Mouse (Mus musculus): ENCODE data around the gene Cebpb.
A peak's percentile ranks its signal among the peaks of the same experiment; 100 is the strongest.

Gene Cebpb

GRCm38 (mm10) chr2:167691871-167692661, 3.4 kb downstream of the Cebpb start:
- DNase-seq (ENCODE audit: low spot score in 2 of 2): no peak

- DNase-seq (ENCODE audit: low spot score in 2 of 2): no peak
Measured at GRCm38 (mm10) chr2:167692831-167693230, 4.1 kb downstream of the Cebpb start.

- no peak for DNase-seq (ENCODE audit: low spot score in 2 of 2)
Measured at GRCm38 (mm10) chr2:167693540-167693939, 4.8 kb downstream of the Cebpb start.

GRCm38 (mm10) chr2:167694244-167694643, 5.5 kb downstream of the Cebpb start:
- DNase-seq (ENCODE audit: low spot score in 2 of 2): no peak

- no peak for DNase-seq (ENCODE audit: low spot score in 2 of 2)
Measured at GRCm38 (mm10) chr2:167694963-167695362, 6.2 kb downstream of the Cebpb start.

- no peak for DNase-seq (ENCODE audit: low spot score in 2 of 2)
Measured at GRCm38 (mm10) chr2:167695491-167695890, 6.8 kb downstream of the Cebpb start.

- DNase-seq (ENCODE audit: low spot score in 2 of 2): no peak
Measured at GRCm38 (mm10) chr2:167696143-167696542, 7.4 kb downstream of the Cebpb start.

GRCm38 (mm10) chr2:167697902-167698301, 9.2 kb downstream of the Cebpb start:
- no peak for DNase-seq (ENCODE audit: low spot score in 2 of 2)

- no peak for DNase-seq (ENCODE audit: low spot score in 2 of 2)
Measured at GRCm38 (mm10) chr2:167700018-167700417, 11.3 kb downstream of the Cebpb start.

GRCm38 (mm10) chr2:167701472-167701871, 12.8 kb downstream of the Cebpb start:
- no peak for DNase-seq (ENCODE audit: low spot score in 2 of 2)

GRCm38 (mm10) chr2:167702126-167702525, 13.4 kb downstream of the Cebpb start:
- DNase-seq (ENCODE audit: low spot score in 2 of 2): no peak

GRCm38 (mm10) chr2:167704409-167704808, 15.7 kb downstream of the Cebpb start:
- DNase-seq (ENCODE audit: low spot score in 2 of 2): no peak

GRCm38 (mm10) chr2:167706183-167706939, 17.6 kb downstream of the Cebpb start:
- no peak for DNase-seq (ENCODE audit: low spot score in 2 of 2)

- DNase-seq (ENCODE audit: low spot score in 2 of 2): no peak
Measured at GRCm38 (mm10) chr2:167708373-167708772, 19.7 kb downstream of the Cebpb start.

GRCm38 (mm10) chr2:167709969-167710368, 21.3 kb downstream of the Cebpb start:
- no peak for DNase-seq (ENCODE audit: low spot score in 2 of 2)

- DNase-seq (ENCODE audit: low spot score in 2 of 2): no peak
Measured at GRCm38 (mm10) chr2:167710574-167710973, 21.9 kb downstream of the Cebpb start.

- DNase-seq (ENCODE audit: low spot score in 2 of 2): peak in 1 of 2 experiments; percentile 43
Measured at GRCm38 (mm10) chr2:167712872-167713821, 24.4 kb downstream of the Cebpb start.

GRCm38 (mm10) chr2:167714298-167714697, 25.6 kb downstream of the Cebpb start:
- no peak for DNase-seq (ENCODE audit: low spot score in 2 of 2)

GRCm38 (mm10) chr2:167715008-167715407, 26.3 kb downstream of the Cebpb start:
- DNase-seq (ENCODE audit: low spot score in 2 of 2): peak in 1 of 2 experiments; percentile 36

GRCm38 (mm10) chr2:167717208-167717607, 28.5 kb downstream of the Cebpb start:
- DNase-seq (ENCODE audit: low spot score in 2 of 2): no peak

GRCm38 (mm10) chr2:167719520-167719919, 30.8 kb downstream of the Cebpb start:
- DNase-seq (ENCODE audit: low spot score in 2 of 2): no peak

All from right cerebral cortex, postnatal 10 days (tissue).